ENCODE assay signal across 9 mouse cellular contexts in genomic region chr19:47338396-47339164, GRCm38 (mm10).
A peak's percentile ranks its signal among the peaks of the same experiment; 100 is the strongest.
DNase-seq lines count a peak whose midpoint lies in the region; ATAC-seq lines count a peak whose summit lies in the region.
"Had no signal": no experiment of that assay in that cellular context is flagged by ENCODE, and none has a peak within 500 bp of the region (broad histone marks: within the 10 kb centered on the region; RNA-seq: fewer than 3 reads in every experiment).

No protein-coding gene starts in this region.

- H3K9ac ChIP-seq in kidney, embryonic 14.5 days (ENCODE audit: low read depth, low read length) = peak overlapping the region; percentile 34; the same call in 1 of the 2 replicates
- peak overlapping the region; percentile 27 for H3K9ac ChIP-seq in hindbrain, embryonic 15.5 days
- H3K9ac ChIP-seq in midbrain, embryonic 15.5 days = peak overlapping the region; percentile 43; the same call in 1 of the 2 replicates

- no peaks in the 10 kb centered on the region for H3K36me3 ChIP-seq in kidney, embryonic 14.5 days (ENCODE audit: control insufficient read depth, insufficient read depth, low read length)
- H3K36me3 ChIP-seq in hindbrain, embryonic 15.5 days = no peaks in the 10 kb centered on the region
- H3K36me3 ChIP-seq in midbrain, embryonic 15.5 days (replicated peaks) = no peaks in the 10 kb centered on the region

- peaks cover 30% of the 10 kb centered on the region for H3K4me1 ChIP-seq in kidney, embryonic 14.5 days (ENCODE audit: control insufficient read depth, insufficient read depth, low read length)
- H3K4me1 ChIP-seq in brown adipose tissue, adult 24 weeks (ENCODE audit: control insufficient read depth, insufficient read depth, insufficient read length, low read length) = peaks cover 10% of the 10 kb centered on the region
- H3K4me1 ChIP-seq in hindbrain, embryonic 15.5 days (replicated peaks) = peaks cover 41% of the 10 kb centered on the region
- peaks cover 40% of the 10 kb centered on the region for H3K4me1 ChIP-seq in midbrain, embryonic 15.5 days

- WGBS in kidney, embryonic 14.5 days = 43% methylated on average over 24 of the region's 24 CpGs
- WGBS in hindbrain, embryonic 15.5 days = 26% methylated on average over 24 of the region's 24 CpGs
- WGBS in midbrain, embryonic 15.5 days = 24% methylated on average over 24 of the region's 24 CpGs

- H3K27me3 ChIP-seq in kidney, embryonic 14.5 days (ENCODE audit: control insufficient read depth, insufficient read depth, low read length) = peaks cover 4% of the 10 kb centered on the region; the same call in 1 of the 2 replicates
- H3K27me3 ChIP-seq in hindbrain, embryonic 15.5 days = peaks cover 20% of the 10 kb centered on the region
- H3K27me3 ChIP-seq in midbrain, embryonic 15.5 days (replicated peaks) = peaks cover 23% of the 10 kb centered on the region

- H3K27ac ChIP-seq in kidney, embryonic 14.5 days (ENCODE audit: low read depth, low read length) = no peak overlapping the region
- no peak overlapping the region for H3K27ac ChIP-seq in brown adipose tissue, adult 24 weeks (replicated peaks; ENCODE audit: low read depth, low read length)
- H3K27ac ChIP-seq in hindbrain, embryonic 15.5 days (replicated peaks) = no peak overlapping the region
- H3K27ac ChIP-seq in midbrain, embryonic 15.5 days = no peak overlapping the region
- H3K27ac ChIP-seq: macrophage had no signal

- no peak for ATAC-seq in kidney, embryonic 14.5 days (ENCODE audit: low FRiP score, low TSS enrichment)
- peak; percentile 33; the same call in 1 of the 2 replicates for ATAC-seq in hindbrain, embryonic 15.5 days (ENCODE audit: low FRiP score, low read depth)
- peak; percentile 49; the same call in 1 of the 2 replicates for ATAC-seq in midbrain, embryonic 15.5 days (replicated peaks)

- H3K9me3 ChIP-seq in kidney, embryonic 14.5 days (ENCODE audit: control insufficient read depth, low read length) = no peaks in the 10 kb centered on the region
- no peaks in the 10 kb centered on the region for H3K9me3 ChIP-seq in hindbrain, embryonic 15.5 days
- no peaks in the 10 kb centered on the region for H3K9me3 ChIP-seq in midbrain, embryonic 15.5 days

- peak overlapping the region; percentile 49 for H3K4me2 ChIP-seq in kidney, embryonic 14.5 days (replicated peaks; ENCODE audit: low read depth, low read length)
- H3K4me2 ChIP-seq in hindbrain, embryonic 15.5 days = peak overlapping the region; percentile 65
- H3K4me2 ChIP-seq in midbrain, embryonic 15.5 days = peak overlapping the region; percentile 71

- H3K4me3 ChIP-seq in kidney, embryonic 14.5 days (ENCODE audit: low read length) = peak overlapping the region; percentile 12; the same call in 1 of the 2 replicates
- peak overlapping the region; percentile 19; the same call in 1 of the 2 replicates for H3K4me3 ChIP-seq in brown adipose tissue, adult 24 weeks (ENCODE audit: insufficient read depth, low read depth, low read length)
- H3K4me3 ChIP-seq in hindbrain, embryonic 15.5 days = peak overlapping the region; percentile 36
- H3K4me3 ChIP-seq in midbrain, embryonic 15.5 days = peak overlapping the region; percentile 37

- DNase-seq in kidney, adult 8-10 months = no peak
- DNase-seq in cerebellum, adult 9-10 months = no peak
- no peak for DNase-seq in frontal cortex, postnatal 14 days (ENCODE audit: low spot score in 2 of 2)
- DNase-seq in left cerebral cortex, adult 11 months (ENCODE audit: low spot score) = no peak
